Mouse (Mus musculus): ENCODE measurements around the gene Gm20388. TPM values are rescaled to one million over a fixed set of nuclear protein-coding genes. Genes with fewer than 3 reads are reported as not detected.

Gene Gm20388
- polyA plus RNA-seq, 1 experiment from 2014 or later: not detected

DNA sequence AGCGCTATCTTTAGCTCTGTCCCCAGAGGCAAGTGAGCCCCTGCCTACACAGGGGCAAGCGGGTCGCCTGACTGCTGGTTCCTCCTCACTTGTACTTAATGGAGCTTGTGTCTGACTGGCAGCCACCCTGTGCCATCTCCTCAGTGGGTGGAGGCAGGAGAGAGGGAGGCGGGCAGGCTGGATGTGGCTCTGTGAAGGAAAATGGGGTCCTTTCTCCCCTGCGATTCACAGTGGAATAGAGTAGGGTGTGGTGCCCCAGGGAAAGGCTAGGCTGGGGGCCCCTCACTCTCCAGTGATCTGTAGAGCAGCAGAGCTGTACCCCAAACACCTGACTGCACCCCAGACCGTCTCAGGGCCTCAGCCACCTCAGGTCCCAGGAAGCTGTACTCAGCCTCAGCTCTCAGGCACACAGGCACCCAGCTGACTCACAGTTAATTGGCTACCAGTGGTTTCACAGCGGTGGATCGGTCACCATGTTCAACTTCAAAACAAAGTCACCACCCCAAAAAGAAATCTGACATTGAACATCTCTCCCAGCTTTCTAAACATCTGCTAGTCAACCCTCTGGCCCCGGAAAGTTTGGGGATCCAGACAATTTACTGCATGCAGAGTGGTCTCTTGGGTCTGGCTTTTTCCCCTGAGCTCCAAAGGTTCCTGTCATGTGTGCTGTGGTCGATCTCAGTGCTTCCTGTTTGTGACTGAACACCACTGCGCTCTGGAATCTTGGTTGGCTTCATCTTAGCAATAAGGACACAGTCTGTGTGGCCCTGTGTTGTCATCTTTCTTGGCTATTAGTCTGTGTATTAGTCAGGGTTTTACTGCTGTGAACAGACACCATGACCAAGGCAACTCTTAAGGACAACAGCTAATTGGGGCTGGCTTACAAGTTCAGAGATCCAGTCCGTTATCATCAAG lies 2434.8 kb downstream of the Gm20388 start:
- H3K4me1 ChIP-seq (ENCODE audit: control insufficient read depth in 2 of 2, insufficient read depth in 2 of 2, low read length in 2 of 2): peaks cover 47 to 67% of the 10 kb centered on the region in 2 experiments
- H3K4me3 ChIP-seq (ENCODE audit: control insufficient read depth in 1 of 2, insufficient read depth in 1 of 2, low read depth in 1 of 2, low read length in 2 of 2): no peak overlapping the region
- no peak for ATAC-seq (ENCODE audit: insufficient number of reproducible peaks, insufficient read depth, low FRiP score, low read depth)
- no peak overlapping the region for H3K4me2 ChIP-seq (ENCODE audit: low read length)
- peak overlapping the region in 1 of 2 experiments; percentile 26; a peak in 1 of 4 replicates for H3K27ac ChIP-seq (replicated peaks in 1 of 2; ENCODE audit: control insufficient read depth in 1 of 2, insufficient read depth in 1 of 2, low read depth in 2 of 2, low read length in 2 of 2)
- H3K36me3 ChIP-seq (ENCODE audit: control insufficient read depth, insufficient read depth, low read length): no peaks in the 10 kb centered on the region
- H3K9ac ChIP-seq (ENCODE audit: low read length): peak overlapping the region; percentile 38; the same call in 1 of the 2 replicates
- no peaks in the 10 kb centered on the region for H3K9me3 ChIP-seq (ENCODE audit: control insufficient read depth, low read length)
- 55% methylated on average over 12 of the region's 12 CpGs for WGBS
- no peaks in the 10 kb centered on the region for H3K27me3 ChIP-seq (ENCODE audit: control insufficient read depth, insufficient read depth, low read length)

GRCm38 (mm10) chr8:122347811-122348552 lies 2437.3 kb downstream of the Gm20388 start:
- Histone ChIP-seq H3K4me2 (ENCODE audit: low read length) (no peak overlapping the region), H3K4me1 (ENCODE audit: control insufficient read depth in 2 of 2, insufficient read depth in 2 of 2, low read length in 2 of 2) (peaks cover 46 to 56% of the 10 kb centered on the region in 2 experiments), H3K36me3 (ENCODE audit: control insufficient read depth, insufficient read depth, low read length) (no peaks in the 10 kb centered on the region), H3K4me3 (ENCODE audit: control insufficient read depth in 1 of 2, insufficient read depth in 1 of 2, low read depth in 1 of 2, low read length in 2 of 2) (no peak overlapping the region), H3K27ac (replicated peaks in 1 of 2; ENCODE audit: control insufficient read depth in 1 of 2, insufficient read depth in 1 of 2, low read depth in 2 of 2, low read length in 2 of 2) (no peak overlapping the region; a peak in 1 of 4 replicates), H3K27me3 (ENCODE audit: control insufficient read depth, insufficient read depth, low read length) (no peaks in the 10 kb centered on the region), H3K9me3 (ENCODE audit: control insufficient read depth, low read length) (no peaks in the 10 kb centered on the region), H3K9ac (ENCODE audit: low read length) (0 out of 2 replicates have a peak overlapping the region, but pooled peaks have one; percentile 6)
- 0 out of 2 replicates have a peak, but pooled peaks have one; percentile 18 for ATAC-seq (ENCODE audit: insufficient number of reproducible peaks, insufficient read depth, low FRiP score, low read depth)
- 42% methylated on average over 5 of the region's 5 CpGs for WGBS

DNA sequence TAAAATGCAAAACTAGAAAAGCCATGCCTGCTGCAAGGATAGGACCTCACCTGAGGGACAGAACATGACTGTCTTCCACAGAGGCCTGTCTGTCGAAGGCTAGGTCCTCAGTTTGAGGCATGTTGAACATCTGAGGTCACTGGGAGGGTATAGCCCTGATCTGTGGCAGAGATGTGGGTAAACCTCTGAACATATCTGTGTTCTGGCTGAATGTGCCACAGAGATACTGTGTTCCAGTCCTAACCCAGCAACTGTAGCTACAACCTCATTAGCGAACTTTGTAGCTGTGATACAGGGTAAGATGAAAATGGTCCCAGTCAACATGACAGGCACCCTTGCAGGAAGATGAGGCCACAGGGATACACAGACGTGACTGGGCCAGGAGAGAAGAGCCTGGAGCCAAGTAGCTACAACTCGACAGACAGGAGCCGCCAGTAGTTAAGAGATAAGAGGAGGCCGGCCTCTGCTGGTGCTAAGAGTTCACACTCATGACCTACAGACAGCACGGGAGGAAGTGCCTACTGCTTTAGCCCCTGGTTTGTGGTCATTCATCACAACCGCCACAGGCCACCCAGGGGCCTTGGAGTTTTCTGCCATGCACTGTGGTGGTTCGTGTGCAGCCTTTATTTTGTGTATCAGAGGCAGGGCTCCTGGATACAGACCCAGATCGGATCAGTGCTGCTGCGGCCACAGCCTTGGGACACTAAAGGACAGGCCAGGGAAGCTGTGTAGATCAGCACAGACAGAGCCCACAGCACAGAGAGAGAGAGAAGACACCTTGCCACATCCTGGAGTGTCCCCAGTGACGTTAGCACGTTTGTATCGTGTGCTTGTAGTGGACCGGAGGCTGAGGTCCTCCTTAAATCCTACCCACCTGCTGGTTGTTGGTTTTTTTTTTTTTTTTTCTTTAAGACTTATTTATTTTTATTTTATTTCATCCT lies 2439.0 kb downstream of the Gm20388 start:
- Histone ChIP-seq H3K36me3 (ENCODE audit: control insufficient read depth, insufficient read depth, low read length) (no peaks in the 10 kb centered on the region), H3K9ac (ENCODE audit: low read length) (0 out of 2 replicates have a peak overlapping the region, but pooled peaks have one; percentile 17), H3K4me2 (ENCODE audit: low read length) (0 out of 2 replicates have a peak overlapping the region, but pooled peaks have one; percentile 9), H3K27me3 (ENCODE audit: control insufficient read depth, insufficient read depth, low read length) (no peaks in the 10 kb centered on the region), H3K4me3 (ENCODE audit: control insufficient read depth in 1 of 2, insufficient read depth in 1 of 2, low read depth in 1 of 2, low read length in 2 of 2) (no peak overlapping the region), H3K9me3 (ENCODE audit: control insufficient read depth, low read length) (no peaks in the 10 kb centered on the region), H3K27ac (replicated peaks in 1 of 2; ENCODE audit: control insufficient read depth in 1 of 2, insufficient read depth in 1 of 2, low read depth in 2 of 2, low read length in 2 of 2) (peak overlapping the region; percentile 15 to 54; a peak in 3 of 4 replicates), H3K4me1 (ENCODE audit: control insufficient read depth in 2 of 2, insufficient read depth in 2 of 2, low read length in 2 of 2) (peaks cover 31 to 40% of the 10 kb centered on the region in 2 experiments)
- 0 out of 2 replicates have a peak, but pooled peaks have one; percentile 48 for ATAC-seq (ENCODE audit: insufficient number of reproducible peaks, insufficient read depth, low FRiP score, low read depth)
- 17% methylated on average over 15 of the region's 15 CpGs for WGBS

DNA sequence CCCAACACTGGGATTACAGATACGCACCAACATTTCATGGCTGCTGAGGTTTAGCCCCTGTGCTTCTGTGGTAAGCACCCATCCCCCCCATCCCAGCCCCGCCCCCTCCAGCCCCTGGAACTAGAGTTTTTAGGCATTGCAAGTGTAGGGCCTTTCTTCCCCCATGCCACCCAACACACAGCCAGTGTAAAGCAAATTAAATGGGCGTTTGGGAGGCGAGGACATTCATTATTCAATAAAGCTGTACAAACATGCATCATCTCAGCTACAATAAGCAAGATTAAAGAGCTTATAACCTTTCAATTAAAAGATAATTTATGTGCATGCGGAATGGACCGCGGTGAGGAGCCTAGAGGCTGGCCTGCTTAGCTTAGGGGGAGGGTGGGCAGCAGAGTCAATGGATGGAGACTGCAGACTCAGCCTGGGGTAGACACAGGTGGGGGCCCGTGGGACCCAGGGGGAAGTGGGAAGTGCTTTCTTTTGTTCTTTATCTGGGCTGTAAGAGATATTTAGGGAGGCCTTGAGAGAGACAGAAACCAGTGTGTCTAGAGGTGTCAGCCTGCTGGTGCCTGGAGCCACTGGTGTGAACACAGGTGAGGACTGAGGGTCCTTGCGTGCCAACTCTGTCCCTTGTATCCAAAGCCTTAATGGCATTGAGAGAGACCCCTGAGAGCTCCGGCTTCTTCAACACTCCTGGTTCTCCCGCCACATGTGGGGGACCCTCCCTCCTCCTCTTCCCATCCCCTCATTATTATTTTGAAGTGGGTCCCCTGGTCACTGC lies 2439.9 kb downstream of the Gm20388 start:
- Histone ChIP-seq H3K9me3 (ENCODE audit: control insufficient read depth, low read length) (no peaks in the 10 kb centered on the region), H3K4me3 (ENCODE audit: control insufficient read depth in 1 of 2, insufficient read depth in 1 of 2, low read depth in 1 of 2, low read length in 2 of 2) (no peak overlapping the region), H3K27me3 (ENCODE audit: control insufficient read depth, insufficient read depth, low read length) (no peaks in the 10 kb centered on the region), H3K36me3 (ENCODE audit: control insufficient read depth, insufficient read depth, low read length) (no peaks in the 10 kb centered on the region), H3K27ac (replicated peaks in 1 of 2; ENCODE audit: control insufficient read depth in 1 of 2, insufficient read depth in 1 of 2, low read depth in 2 of 2, low read length in 2 of 2) (no peak overlapping the region), H3K9ac (ENCODE audit: low read length) (no peak overlapping the region), H3K4me2 (ENCODE audit: low read length) (no peak overlapping the region), H3K4me1 (ENCODE audit: control insufficient read depth in 2 of 2, insufficient read depth in 2 of 2, low read length in 2 of 2) (peaks cover 26 to 31% of the 10 kb centered on the region in 2 experiments)
- no peak for ATAC-seq (ENCODE audit: insufficient number of reproducible peaks, insufficient read depth, low FRiP score, low read depth)
- 44% methylated on average over 11 of the region's 11 CpGs for WGBS

DNA sequence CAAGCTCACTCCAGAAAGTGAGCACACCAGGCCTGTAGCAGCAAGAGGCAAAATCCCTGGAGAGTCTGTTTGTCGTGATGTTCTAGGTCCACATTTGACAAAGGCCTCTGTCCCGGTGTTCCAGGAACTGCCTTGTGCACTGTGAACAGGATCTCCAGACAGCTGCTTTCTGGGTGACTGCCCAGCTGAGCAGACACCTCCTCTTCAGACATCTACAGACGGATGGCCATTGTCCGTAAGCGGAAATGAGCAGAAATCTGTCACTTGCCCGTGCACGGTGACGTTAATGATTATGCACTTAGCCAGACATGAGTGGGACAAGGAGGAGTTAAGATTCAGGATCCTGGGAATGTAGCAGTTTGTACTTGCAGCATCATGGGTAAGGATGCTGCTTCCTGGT lies 2443.5 kb downstream of the Gm20388 start:
- ATAC-seq (ENCODE audit: insufficient number of reproducible peaks, insufficient read depth, low FRiP score, low read depth): no peak
- Histone ChIP-seq H3K27me3 (ENCODE audit: control insufficient read depth, insufficient read depth, low read length) (no peaks in the 10 kb centered on the region), H3K4me1 (ENCODE audit: control insufficient read depth in 2 of 2, insufficient read depth in 2 of 2, low read length in 2 of 2) (peaks cover 14 to 16% of the 10 kb centered on the region in 2 experiments), H3K36me3 (ENCODE audit: control insufficient read depth, insufficient read depth, low read length) (no peaks in the 10 kb centered on the region), H3K27ac (replicated peaks in 1 of 2; ENCODE audit: control insufficient read depth in 1 of 2, insufficient read depth in 1 of 2, low read depth in 2 of 2, low read length in 2 of 2) (no peak overlapping the region), H3K9ac (ENCODE audit: low read length) (no peak overlapping the region), H3K9me3 (ENCODE audit: control insufficient read depth, low read length) (no peaks in the 10 kb centered on the region), H3K4me2 (ENCODE audit: low read length) (no peak overlapping the region), H3K4me3 (ENCODE audit: control insufficient read depth in 1 of 2, insufficient read depth in 1 of 2, low read depth in 1 of 2, low read length in 2 of 2) (no peak overlapping the region)
- 76% methylated on average over 8 of the region's 8 CpGs for WGBS

- Histone ChIP-seq H3K27me3 (ENCODE audit: control insufficient read depth, insufficient read depth, low read length) (no peaks in the 10 kb centered on the region), H3K4me1 (ENCODE audit: control insufficient read depth in 2 of 2, insufficient read depth in 2 of 2, low read length in 2 of 2) (no peaks in the 10 kb centered on the region; a peak in 1 of 4 replicates), H3K36me3 (ENCODE audit: control insufficient read depth, insufficient read depth, low read length) (no peaks in the 10 kb centered on the region), H3K9me3 (ENCODE audit: control insufficient read depth, low read length) (no peaks in the 10 kb centered on the region), H3K27ac (replicated peaks in 1 of 2; ENCODE audit: control insufficient read depth in 1 of 2, insufficient read depth in 1 of 2, low read depth in 2 of 2, low read length in 2 of 2) (no peak overlapping the region), H3K4me3 (ENCODE audit: control insufficient read depth in 1 of 2, insufficient read depth in 1 of 2, low read depth in 1 of 2, low read length in 2 of 2) (no peak overlapping the region), H3K4me2 (ENCODE audit: low read length) (no peak overlapping the region), H3K9ac (ENCODE audit: low read length) (no peak overlapping the region)
- no peak for ATAC-seq (ENCODE audit: insufficient number of reproducible peaks, insufficient read depth, low FRiP score, low read depth)
- 62% methylated on average over 9 of the region's 9 CpGs for WGBS
These were observed 2445.3 kb downstream of the Gm20388 start for GRCm38 (mm10) chr8:122355642-122356606.

Data from heart, embryonic 14.5 days (tissue).